Mouse (Mus musculus) heart, postnatal 0 days (tissue): ENCODE results near the gene Vegfa.

ENCODE experiments used
- CTCF ChIP-seq: IDR thresholded peaks from 2 replicates; pipeline ENCODE4 v1.5.1; 2016; ENCODE audit warnings: antibody characterized with exemption, control low read depth, low read depth
- EP300 ChIP-seq: IDR thresholded peaks from 2 replicates; pipeline ENCODE4 v1.6.1; 2016; ENCODE audit warnings: antibody characterized with exemption, low read depth

GRCm38 (mm10) chr17:46044953-46045352 is 12.8 kb upstream of the Vegfa start:
- TF ChIP-seq CTCF (no peak), EP300 (no peak)
